Comparison of ENCODE assay signal across 14 mouse cellular contexts in the genomic region with DNA sequence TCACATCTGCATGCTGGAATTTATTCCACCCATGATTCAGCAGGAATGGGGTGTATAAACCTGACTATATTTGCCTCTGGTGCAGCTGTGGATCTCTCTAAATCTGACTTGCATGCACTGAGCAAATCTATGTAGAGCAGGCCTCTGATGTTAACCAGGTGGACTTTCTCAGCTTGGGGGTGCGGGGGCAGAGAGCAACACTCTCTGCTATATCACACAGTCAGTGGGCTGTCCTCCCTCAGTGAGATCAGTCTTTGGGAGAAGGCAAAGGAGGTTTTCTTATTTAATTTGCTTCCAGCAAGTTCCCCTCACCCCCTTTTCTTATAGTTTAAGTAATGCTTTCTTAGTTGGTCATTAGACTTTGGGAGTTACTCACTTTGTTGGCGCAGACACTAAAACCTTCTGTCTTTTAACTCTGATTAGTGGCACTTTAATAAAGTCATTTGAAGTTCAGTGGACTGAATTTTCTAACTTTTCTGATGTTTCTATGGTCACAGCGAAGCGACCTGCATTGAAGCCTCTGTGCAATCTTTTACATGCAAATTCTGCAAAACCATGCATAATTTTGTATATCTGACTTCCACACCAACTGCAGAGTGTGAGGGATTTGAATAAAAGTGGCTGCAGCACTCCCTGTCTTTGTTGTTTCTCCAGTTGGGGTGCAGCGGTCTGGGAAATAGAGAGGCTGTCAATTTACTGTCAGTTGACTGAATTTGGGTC. TPM values are rescaled to one million over a fixed set of nuclear protein-coding genes. Genes with fewer than 3 reads are reported as not detected.
DNase-seq lines count a peak whose midpoint lies in the region; ATAC-seq lines count a peak whose summit lies in the region.
"Had no signal": no experiment of that assay in that cellular context is flagged by ENCODE, and none has a peak within 500 bp of the region (broad histone marks: within the 10 kb centered on the region; RNA-seq: fewer than 3 reads in every experiment).

No protein-coding gene starts in this region.

- H3K4me2 ChIP-seq in forebrain, embryonic 13.5 days: peak overlapping the region; percentile 26
- H3K4me2 ChIP-seq in hindbrain, embryonic 16.5 days (ENCODE audit: low read length): no peak overlapping the region
- no peak overlapping the region for H3K4me2 ChIP-seq in neural tube, embryonic 14.5 days (ENCODE audit: low read depth, low read length)
- H3K4me2 ChIP-seq: heart, embryonic 11.5 days; liver, embryonic 13.5 days had no signal

- H3K9ac ChIP-seq in forebrain, embryonic 13.5 days: no peak overlapping the region
- H3K9ac ChIP-seq in hindbrain, embryonic 16.5 days (ENCODE audit: low read depth, low read length): no peak overlapping the region
- H3K9ac ChIP-seq in neural tube, embryonic 14.5 days (replicated peaks; ENCODE audit: low read depth, low read length): no peak overlapping the region
- H3K9ac ChIP-seq: liver, embryonic 13.5 days had no signal

- peak; percentile 48; the same call in 1 of the 2 replicates for ATAC-seq in forebrain, embryonic 13.5 days
- ATAC-seq in hindbrain, embryonic 16.5 days: peak; percentile 64
- ATAC-seq in neural tube, embryonic 14.5 days (ENCODE audit: low read depth): peak; percentile 46; the same call in 1 of the 2 replicates
- no peak for ATAC-seq in megakaryocyte progenitor cell, adult 5-6 weeks (replicated peaks; ENCODE audit: poor library complexity)

- H3K4me1 ChIP-seq in forebrain, embryonic 13.5 days: peaks cover 35% of the 10 kb centered on the region
- peaks cover 36% of the 10 kb centered on the region for H3K4me1 ChIP-seq in forebrain, embryonic 10.5 days
- H3K4me1 ChIP-seq in hindbrain, embryonic 16.5 days (ENCODE audit: control insufficient read depth, insufficient read depth, low read depth, low read length): peaks cover 19% of the 10 kb centered on the region
- peaks cover 17% of the 10 kb centered on the region for H3K4me1 ChIP-seq in neural tube, embryonic 14.5 days (ENCODE audit: control insufficient read depth, insufficient read depth, low read length)
- H3K4me1 ChIP-seq: liver, embryonic 13.5 days had no signal

- DNase-seq in forebrain, embryonic 10.5 days (ENCODE audit: extremely low spot score, low spot score): no peak
- peak; percentile 67 to 77 for DNase-seq in kidney, postnatal 4 days
- DNase-seq in kidney, postnatal 36 days: no peak
- DNase-seq in layer of hippocampus, adult 9-10 months (ENCODE audit: low spot score): no peak
- DNase-seq: adrenal gland, adult 8-10 months; heart, postnatal 4 days; liver, embryonic 13.5 days; lung, postnatal 10 days; spleen, adult 18-20 months had no signal

- no peak overlapping the region for H3K4me3 ChIP-seq in forebrain, embryonic 13.5 days
- H3K4me3 ChIP-seq in forebrain, embryonic 10.5 days: no peak overlapping the region
- no peak overlapping the region for H3K4me3 ChIP-seq in hindbrain, embryonic 16.5 days (ENCODE audit: low read length)
- no peak overlapping the region for H3K4me3 ChIP-seq in neural tube, embryonic 14.5 days (ENCODE audit: low read depth, low read length)
- H3K4me3 ChIP-seq: liver, embryonic 13.5 days had no signal

- 14% methylated on average over 5 of the region's 5 CpGs for WGBS in forebrain, embryonic 13.5 days
- 41% methylated on average over 5 of the region's 5 CpGs for WGBS in forebrain, embryonic 10.5 days
- 24% methylated on average over 5 of the region's 5 CpGs for WGBS in hindbrain, embryonic 16.5 days
- WGBS in neural tube, embryonic 14.5 days: 32% methylated on average over 5 of the region's 5 CpGs

- no peak overlapping the region; the same call in 1 of the 2 replicates for H3K27ac ChIP-seq in forebrain, embryonic 13.5 days
- H3K27ac ChIP-seq in forebrain, embryonic 10.5 days: no peak overlapping the region
- no peak overlapping the region for H3K27ac ChIP-seq in hindbrain, embryonic 16.5 days (ENCODE audit: low read depth, low read length)
- H3K27ac ChIP-seq in neural tube, embryonic 14.5 days (ENCODE audit: low read depth, low read length): no peak overlapping the region
- H3K27ac ChIP-seq: liver, embryonic 13.5 days had no signal

- H3K36me3 ChIP-seq in forebrain, embryonic 13.5 days (ENCODE audit: poor library complexity, severe bottlenecking): no peaks in the 10 kb centered on the region
- H3K36me3 ChIP-seq in forebrain, embryonic 10.5 days (replicated peaks): peaks cover 9% of the 10 kb centered on the region
- no peaks in the 10 kb centered on the region; the same call in 1 of the 2 replicates for H3K36me3 ChIP-seq in hindbrain, embryonic 16.5 days (ENCODE audit: control insufficient read depth, insufficient read depth, low read length)
- no peaks in the 10 kb centered on the region for H3K36me3 ChIP-seq in neural tube, embryonic 14.5 days (ENCODE audit: control insufficient read depth, insufficient read depth, low read length)
- H3K36me3 ChIP-seq: liver, embryonic 13.5 days had no signal

- no peaks in the 10 kb centered on the region for H3K9me3 ChIP-seq in forebrain, embryonic 13.5 days (replicated peaks)
- no peaks in the 10 kb centered on the region for H3K9me3 ChIP-seq in forebrain, embryonic 10.5 days
- H3K9me3 ChIP-seq in hindbrain, embryonic 16.5 days (ENCODE audit: control insufficient read depth, low read length): no peaks in the 10 kb centered on the region
- H3K9me3 ChIP-seq in neural tube, embryonic 14.5 days (ENCODE audit: control insufficient read depth, low read length): no peaks in the 10 kb centered on the region
- H3K9me3 ChIP-seq: liver, embryonic 13.5 days had no signal

- no peaks in the 10 kb centered on the region for H3K27me3 ChIP-seq in forebrain, embryonic 13.5 days
- H3K27me3 ChIP-seq in forebrain, embryonic 10.5 days (ENCODE audit: poor library complexity, severe bottlenecking): no peaks in the 10 kb centered on the region
- no peaks in the 10 kb centered on the region for H3K27me3 ChIP-seq in hindbrain, embryonic 16.5 days (replicated peaks; ENCODE audit: control insufficient read depth, insufficient read depth, low read length)
- H3K27me3 ChIP-seq in neural tube, embryonic 14.5 days (ENCODE audit: control insufficient read depth, insufficient read depth, low read length): no peaks in the 10 kb centered on the region
- H3K27me3 ChIP-seq: liver, embryonic 13.5 days had no signal

RNA-seq across cellular contexts. Expression of gene Fat4, which starts 26.2 kb away (rescaled TPM):
- polyA plus RNA-seq in forebrain, embryonic 13.5 days (2015; fragmentation: Nextera tagmentation; extraction: Ambion mirVana): 9.7 TPM in 2 replicates
- 6.0 and 7.6 TPM in 2 replicates for polyA plus RNA-seq in forebrain, embryonic 10.5 days (2016; fragmentation: Nextera tagmentation; extraction: Ambion mirVana)
- polyA plus RNA-seq in hindbrain, embryonic 16.5 days (2015; fragmentation: Nextera tagmentation; extraction: Ambion mirVana): 6.8 and 7.2 TPM in 2 replicates
- polyA plus RNA-seq in neural tube, embryonic 14.5 days (2014; fragmentation: Nextera tagmentation; extraction: Ambion mirVana): 27.8 and 31.1 TPM in 2 replicates
- total RNA-seq in megakaryocyte progenitor cell, adult 5-6 weeks (2015): 0.02 TPM in 1 of 2 replicates, not detected in the other
- total RNA-seq in megakaryocyte progenitor cell, adult 5-6 weeks (2017): not detected in 2 replicates

Comparison
In these comparisons a context has a peak if more than half of its experiments do, and no peak if none do; other contexts are left out.
1. DNase-seq: peak in kidney, postnatal 4 days (2 of 2); none in forebrain, embryonic 10.5 days (single experiment), kidney, postnatal 36 days (0 of 2) and layer of hippocampus, adult 9-10 months (single experiment).